Mouse (Mus musculus): Measurements from ENCODE around the gene Evx1. TPM values are rescaled to one million over a fixed set of nuclear protein-coding genes. Genes with fewer than 3 reads are reported as not detected.
"Not testable (repeated sequence)": the region's sequence is repeated elsewhere in the genome, so short reads cannot be mapped to it uniquely, and the experiment has no call there.

The Evx1 gene
- total RNA-seq, 2 experiments from 2014 or later = not detected

- intact Hi-C loops (cut with DNase I) = loop anchor here (10.0 kb wide), 1 partner anchor 53 kb away; the partner anchor contains the start of gene Hoxa13
- no peak for DNase-seq (ENCODE audit: low spot score)
These were observed 4.3 kb downstream of the Evx1 start for GRCm38 (mm10) chr6:52317461-52318180.

- no peak for DNase-seq (ENCODE audit: low spot score)
- intact Hi-C loops (cut with DNase I) = loop anchor here (10.0 kb wide), 1 partner anchor 53 kb away; the partner anchor contains the start of gene Hoxa13
These were observed 5.0 kb downstream of the Evx1 start for GRCm38 (mm10) chr6:52318271-52318670.

GRCm38 (mm10) chr6:52319956-52320690 lies 6.8 kb downstream of the Evx1 start:
- intact Hi-C loops (cut with DNase I) = loop anchor here (10.0 kb wide), 1 partner anchor 55 kb away; the partner anchor contains the start of gene Hoxa13
- DNase-seq (ENCODE audit: low spot score) = no peak

- intact Hi-C loops (cut with DNase I) = no loop called here
- DNase-seq (ENCODE audit: low spot score) = no peak
These were observed 7.9 kb downstream of the Evx1 start for GRCm38 (mm10) chr6:52320966-52321825.

GRCm38 (mm10) chr6:52321826-52322315 lies 8.6 kb downstream of the Evx1 start:
- intact Hi-C loops (cut with DNase I) = no loop called here

GRCm38 (mm10) chr6:52322721-52323215 lies 9.5 kb downstream of the Evx1 start:
- DNase-seq (ENCODE audit: low spot score) = no peak
- intact Hi-C loops (cut with DNase I) = no loop called here

More at GRCm38 (mm10) chr6:52321826-52322315, 8.6 kb downstream of the Evx1 start:
- no peak for DNase-seq (ENCODE audit: low spot score)

- intact Hi-C loops (cut with DNase I) = no loop called here
- no peak for DNase-seq (ENCODE audit: low spot score)
These were observed 10.0 kb downstream of the Evx1 start for GRCm38 (mm10) chr6:52323292-52323691.

GRCm38 (mm10) chr6:52324061-52324460 lies 10.8 kb downstream of the Evx1 start:
- DNase-seq (ENCODE audit: low spot score) = no peak
- intact Hi-C loops (cut with DNase I) = no loop called here

GRCm38 (mm10) chr6:52346816-52347215 lies 33.5 kb downstream of the Evx1 start:
- DNase-seq (ENCODE audit: low spot score); intact Hi-C loops (cut with DNase I): not testable (repeated sequence)

- DNase-seq (ENCODE audit: low spot score) = no peak
- intact Hi-C loops (cut with DNase I) = no loop called here
These were observed 52.7 kb downstream of the Evx1 start for GRCm38 (mm10) chr6:52366021-52366420.

- intact Hi-C loops (cut with DNase I) = no loop called here
- DNase-seq (ENCODE audit: low spot score) = no peak
These were observed 53.2 kb downstream of the Evx1 start for GRCm38 (mm10) chr6:52366533-52366932.

- intact Hi-C loops (cut with DNase I) = no loop called here
- DNase-seq (ENCODE audit: low spot score) = no peak
These were observed 53.8 kb downstream of the Evx1 start for GRCm38 (mm10) chr6:52367067-52367466.

Other genes starting within 250 kb of the Evx1 start
- under 1 TPM in 1 of 2 experiments, not detected in 1; 0.16 TPM for gene Hoxa1, start 155.2 kb upstream of the Evx1 start, total RNA-seq (2021)
- under 1 TPM; 0.31 to 0.34 TPM for gene Hoxa2, start 148.7 kb upstream of the Evx1 start, total RNA-seq (2021)
- gene 5730596B20Rik, start 136.0 kb upstream of the Evx1 start, total RNA-seq (2021) = not detected
- gene Hoxa4, start 121.7 kb upstream of the Evx1 start, total RNA-seq (2021) = under 1 TPM; 0.22 to 0.36 TPM
- gene Hoxa5, start 108.9 kb upstream of the Evx1 start, total RNA-seq (2021) = 1 to 10 TPM in 1 of 2 experiments, under 1 TPM in 1; 0.52 to 1.3 TPM
- gene Hoxa6, start 104.8 kb upstream of the Evx1 start, total RNA-seq (2021) = not detected
- gene Hoxa3, start 100.2 kb upstream of the Evx1 start, total RNA-seq (2021) = 1 to 10 TPM in 1 of 2 experiments, under 1 TPM in 1; 0.48 to 1.0 TPM
- not detected for gene Gm28308, start 100.2 kb upstream of the Evx1 start, total RNA-seq (2021)
- under 1 TPM; 0.31 to 0.44 TPM for gene Hoxa7, start 91.6 kb upstream of the Evx1 start, total RNA-seq (2021)
- not detected for gene Hoxa9, start 82.4 kb upstream of the Evx1 start, total RNA-seq (2021)
- not detected for gene Hoxa10, start 72.6 kb upstream of the Evx1 start, total RNA-seq (2021)
- not detected for gene Hoxa11, start 67.7 kb upstream of the Evx1 start, total RNA-seq (2021)
- gene Hoxa13, start 52.6 kb upstream of the Evx1 start, total RNA-seq (2021) = not detected